Mouse (Mus musculus) bone marrow macrophage, adult 2 months (primary cell): Measurements from ENCODE around the gene Wbp1l.

ENCODE experiments used
- CTCF ChIP-seq: IDR thresholded peaks from 2 replicates; pipeline ENCODE4 v1.5.1; 2012; ENCODE audit warnings: low read depth, mild to moderate bottlenecking, low read length, moderate library complexity
- POLR2A ChIP-seq: IDR thresholded peaks from 2 replicates; pipeline ENCODE4 v1.6.1; 2012; ENCODE audit warnings: mild to moderate bottlenecking, low read depth, low read length, borderline replicate concordance

DNA sequence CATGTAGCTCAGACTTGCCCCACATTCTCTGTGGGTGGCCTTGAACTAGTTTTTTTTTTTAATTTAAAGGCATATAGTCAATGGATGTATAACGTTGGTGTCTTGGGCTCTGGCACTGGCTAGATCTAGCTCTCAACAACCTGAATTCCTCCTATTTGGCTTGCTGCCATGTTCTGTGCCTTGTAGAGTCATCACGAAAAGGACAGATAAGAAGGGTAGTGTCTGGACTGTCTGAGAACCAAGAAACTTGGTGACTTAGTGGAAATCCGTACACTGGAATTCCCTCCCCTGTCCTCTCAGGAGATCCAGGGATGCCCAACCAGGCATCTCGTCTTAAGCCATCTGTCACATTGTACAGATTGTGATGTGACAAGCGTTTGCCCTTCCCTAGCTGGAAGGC, 54.3 kb downstream of the Wbp1l start:
- TF ChIP-seq CTCF (no peak), POLR2A (no peak)
